Mouse (Mus musculus): ENCODE measurements around the gene Rps16. TPM values are rescaled to one million over a fixed set of nuclear protein-coding genes. Genes with fewer than 3 reads are reported as not detected.

The Rps16 gene
- polyA plus RNA-seq, 1 experiment from 2014 or later = 713 TPM

GRCm38 (mm10) chr7:28321974-28322720 lies 28.3 kb upstream of the Rps16 start:
- in situ Hi-C loops (cut with MboI; ENCODE audit: low pct_unique_long_range_greater_than_20kb) = no loop called here
- ChIA-PET CTCF (interaction anchor here (1.7 to 2.1 kb wide), 2 partner anchors 17 to 23 kb away, joined by 7 read pairs; partner anchors contain the start of gene Supt5), POLR2A (interaction anchor here (1.5 kb wide), 1 partner anchor 11 kb away, joined by 3 read pairs; no protein-coding TSS in a partner anchor)
- H3K27me3 ChIP-seq = no peaks in the 10 kb centered on the region
- DNase-seq (ENCODE audit: low read depth, low spot score) (no peak), ATAC-seq (no peak)
- no peak for TF ChIP-seq CTCF (IDR thresholded peaks at IDR 0.05)

- DNase-seq (ENCODE audit: low read depth, low spot score) (no peak), ATAC-seq (no peak)
- no peaks in the 10 kb centered on the region for H3K27me3 ChIP-seq
- TF ChIP-seq CTCF (IDR thresholded peaks at IDR 0.05) = no peak
- ChIA-PET POLR2A (no interaction called here), CTCF (interaction anchor here (1.5 kb wide), 1 partner anchor 14 kb away, joined by 4 read pairs; no protein-coding TSS in a partner anchor)
- in situ Hi-C loops (cut with MboI; ENCODE audit: low pct_unique_long_range_greater_than_20kb) = no loop called here
Observed at GRCm38 (mm10) chr7:28325293-28325692, 25.2 kb upstream of the Rps16 start.

GRCm38 (mm10) chr7:28326457-28326856 lies 24.0 kb upstream of the Rps16 start:
- CTCF ChIA-PET = interaction anchor here (0.7 to 1.5 kb wide), 5 partner anchors 9 to 18 kb away, joined by 3 to 7 read pairs (median 6); no protein-coding TSS in a partner anchor
- ATAC-seq (no peak), DNase-seq (ENCODE audit: low read depth, low spot score) (no peak)
- in situ Hi-C loops (cut with MboI; ENCODE audit: low pct_unique_long_range_greater_than_20kb) = no loop called here
- H3K27me3 ChIP-seq = no peaks in the 10 kb centered on the region
- no peak for TF ChIP-seq CTCF (IDR thresholded peaks at IDR 0.05)
- POLR2A ChIA-PET = no interaction called here

GRCm38 (mm10) chr7:28328260-28328659 lies 22.2 kb upstream of the Rps16 start:
- ChIA-PET POLR2A (no interaction called here), CTCF (interaction anchor here (1.0 kb wide), 1 partner anchor 17 kb away, joined by 4 read pairs; no protein-coding TSS in a partner anchor)
- in situ Hi-C loops (cut with MboI; ENCODE audit: low pct_unique_long_range_greater_than_20kb) = no loop called here
- no peak for ATAC-seq
- no peak for DNase-seq (ENCODE audit: low read depth, low spot score)
- H3K27me3 ChIP-seq = no peaks in the 10 kb centered on the region
- TF ChIP-seq CTCF (IDR thresholded peaks at IDR 0.05) = no peak

- no peak for DNase-seq (ENCODE audit: low read depth, low spot score)
- ChIA-PET POLR2A (no interaction called here), CTCF (interaction anchor here (1.6 to 1.7 kb wide), 2 partner anchors 8 to 10 kb away, joined by 6 to 7 read pairs; no protein-coding TSS in a partner anchor)
- H3K27me3 ChIP-seq = no peaks in the 10 kb centered on the region
- no peak for TF ChIP-seq CTCF (IDR thresholded peaks at IDR 0.05)
- in situ Hi-C loops (cut with MboI; ENCODE audit: low pct_unique_long_range_greater_than_20kb) = no loop called here
- ATAC-seq = no peak
Observed at GRCm38 (mm10) chr7:28334534-28334933, 15.9 kb upstream of the Rps16 start.

- TF ChIP-seq CTCF (IDR thresholded peaks at IDR 0.05) = no peak
- no peaks in the 10 kb centered on the region for H3K27me3 ChIP-seq
- ATAC-seq (no peak), DNase-seq (ENCODE audit: low read depth, low spot score) (no peak)
- ChIA-PET POLR2A (interaction anchor here (1.1 kb wide), 1 partner anchor 22 kb away, joined by 3 read pairs; no protein-coding TSS in a partner anchor), CTCF (interaction anchor here (1.6 to 1.7 kb wide), 2 partner anchors 9 kb away, joined by 6 to 7 read pairs; no protein-coding TSS in a partner anchor)
- in situ Hi-C loops (cut with MboI; ENCODE audit: low pct_unique_long_range_greater_than_20kb) = no loop called here
Observed at GRCm38 (mm10) chr7:28335471-28335870, 15.0 kb upstream of the Rps16 start.

GRCm38 (mm10) chr7:28338108-28338998 lies 12.1 kb upstream of the Rps16 start, which contains the start of gene Supt5:
Gene Supt5, minus strand, starts transcription at chr7:28338746.
- ChIA-PET CTCF (interaction anchor here (1.2 to 2.2 kb wide), 3 partner anchors 16 to 54 kb away, joined by 4 to 7 read pairs (median 4); partner anchors contain the start of genes Med29 and Paf1), POLR2A (no interaction called here)
- peak; percentile 91 for ATAC-seq
- TF ChIP-seq CTCF (IDR thresholded peaks at IDR 0.05) = no peak
- peak; percentile 94 for DNase-seq (ENCODE audit: low read depth, low spot score)
- H3K27me3 ChIP-seq = no peaks in the 10 kb centered on the region
- in situ Hi-C loops (cut with MboI; ENCODE audit: low pct_unique_long_range_greater_than_20kb) = no loop called here

- H3K27me3 ChIP-seq = no peaks in the 10 kb centered on the region
- in situ Hi-C loops (cut with MboI; ENCODE audit: low pct_unique_long_range_greater_than_20kb) = no loop called here
- DNase-seq (ENCODE audit: low read depth, low spot score) (peak; percentile 55), ATAC-seq (peak; percentile 32)
- ChIA-PET CTCF (interaction anchor here (0.7 to 2.2 kb wide), 6 partner anchors 13 to 53 kb away, joined by 3 to 7 read pairs (median 4); partner anchors contain the start of genes Med29 and Paf1), POLR2A (no interaction called here)
- peak; percentile 51 for TF ChIP-seq CTCF (IDR thresholded peaks at IDR 0.05)
Observed at GRCm38 (mm10) chr7:28339213-28339917, 11.1 kb upstream of the Rps16 start.

- CTCF ChIA-PET = no interaction called here
- in situ Hi-C loops (cut with MboI; ENCODE audit: low pct_unique_long_range_greater_than_20kb) = no loop called here
- no peaks in the 10 kb centered on the region for H3K27me3 ChIP-seq
- no peak for TF ChIP-seq CTCF (IDR thresholded peaks at IDR 0.05)
- POLR2A ChIA-PET = no interaction called here
- ATAC-seq (no peak), DNase-seq (ENCODE audit: low read depth, low spot score) (no peak)
Observed at GRCm38 (mm10) chr7:28341381-28341780, 9.1 kb upstream of the Rps16 start.

GRCm38 (mm10) chr7:28344637-28345036 lies 5.8 kb upstream of the Rps16 start:
- ChIA-PET CTCF (interaction anchor here (0.7 to 2.0 kb wide), 17 partner anchors 9 to 252 kb away, joined by 3 to 14 read pairs (median 4); partner anchors contain the start of gene Eid2b), POLR2A (no interaction called here)
- DNase-seq (ENCODE audit: low read depth, low spot score) = no peak
- no peak for ATAC-seq
- peak; percentile 75 for TF ChIP-seq CTCF (IDR thresholded peaks at IDR 0.05)
- in situ Hi-C loops (cut with MboI; ENCODE audit: low pct_unique_long_range_greater_than_20kb) = no loop called here
- H3K27me3 ChIP-seq = no peaks in the 10 kb centered on the region
